Mouse (Mus musculus) v-Abl transformed pro-B cells (cell line): Measurements from ENCODE around the gene Zmiz1.

Source experiments
- in situ Hi-C, 2 experiments: fragments of 400-800 bp; cut with MboI; formaldehyde crosslinking; loops; one replicate each; pipeline ENCODE4 v1.15.1; 2025; ENCODE audit not compliant: unreplicated experiment in 2 of 2

Gene Zmiz1

GRCm38 (mm10) chr14:25468891-25469529 lies 10.0 kb downstream of the Zmiz1 start:
- in situ Hi-C loops: loop anchor here in 1 of 2 experiments (25.0 kb wide), 1 partner anchor 982 kb away; the partner anchor contains the start of genes Polr3a and Rps24

GRCm38 (mm10) chr14:25470224-25470805 lies 11.3 kb downstream of the Zmiz1 start:
- in situ Hi-C loops: loop anchor here (5.0 to 25.0 kb wide), 6 partner anchors 37 to 983 kb away; partner anchors contain the start of genes Polr3a (in 1 of the 2) and Rps24 (in 1 of the 2)

- in situ Hi-C loops: loop anchor here (5.0 to 25.0 kb wide), 6 partner anchors 36 to 984 kb away; partner anchors contain the start of genes Polr3a (in 1 of the 2) and Rps24 (in 1 of the 2)
Measured at GRCm38 (mm10) chr14:25471035-25471434, 12.1 kb downstream of the Zmiz1 start.

- in situ Hi-C loops: loop anchor here (5.0 to 25.0 kb wide), 6 partner anchors 35 to 985 kb away; partner anchors contain the start of genes Polr3a (in 1 of the 2) and Rps24 (in 1 of the 2)
Measured at GRCm38 (mm10) chr14:25472096-25472861, 13.3 kb downstream of the Zmiz1 start.

GRCm38 (mm10) chr14:25472981-25473649 lies 14.1 kb downstream of the Zmiz1 start:
- in situ Hi-C loops: loop anchor here (5.0 to 25.0 kb wide), 6 partner anchors 34 to 986 kb away; partner anchors contain the start of genes Polr3a (in 1 of the 2) and Rps24 (in 1 of the 2)

- in situ Hi-C loops: loop anchor here (5.0 to 25.0 kb wide), 6 partner anchors 33 to 987 kb away; partner anchors contain the start of genes Polr3a (in 1 of the 2) and Rps24 (in 1 of the 2)
Measured at GRCm38 (mm10) chr14:25474017-25474416, 15.0 kb downstream of the Zmiz1 start.

- in situ Hi-C loops: loop anchor here (5.0 to 25.0 kb wide), 6 partner anchors 33 to 987 kb away; partner anchors contain the start of genes Polr3a (in 1 of the 2) and Rps24 (in 1 of the 2)
Measured at GRCm38 (mm10) chr14:25474732-25475131, 15.7 kb downstream of the Zmiz1 start.

- in situ Hi-C loops: loop anchor here in 1 of 2 experiments (10.0 kb wide), 1 partner anchor 981 kb away; no protein-coding TSS in a partner anchor
Measured at GRCm38 (mm10) chr14:25476048-25476447, 17.1 kb downstream of the Zmiz1 start.

GRCm38 (mm10) chr14:25476453-25476852 lies 17.5 kb downstream of the Zmiz1 start:
- in situ Hi-C loops: loop anchor here in 1 of 2 experiments (10.0 kb wide), 1 partner anchor 982 kb away; no protein-coding TSS in a partner anchor

- in situ Hi-C loops: loop anchor here in 1 of 2 experiments (10.0 kb wide), 1 partner anchor 982 kb away; no protein-coding TSS in a partner anchor
Measured at GRCm38 (mm10) chr14:25477268-25477667, 18.3 kb downstream of the Zmiz1 start.

- in situ Hi-C loops: loop anchor here in 1 of 2 experiments (10.0 kb wide), 1 partner anchor 983 kb away; no protein-coding TSS in a partner anchor
Measured at GRCm38 (mm10) chr14:25478257-25478656, 19.3 kb downstream of the Zmiz1 start.

GRCm38 (mm10) chr14:25478755-25479154 lies 19.8 kb downstream of the Zmiz1 start:
- in situ Hi-C loops: loop anchor here in 1 of 2 experiments (10.0 kb wide), 1 partner anchor 984 kb away; no protein-coding TSS in a partner anchor

GRCm38 (mm10) chr14:25479841-25480252 lies 20.9 kb downstream of the Zmiz1 start:
- in situ Hi-C loops: loop anchor here in 1 of 2 experiments (10.0 kb wide), 1 partner anchor 985 kb away; no protein-coding TSS in a partner anchor

GRCm38 (mm10) chr14:25480443-25480842 lies 21.5 kb downstream of the Zmiz1 start:
- in situ Hi-C loops: no loop called here

- in situ Hi-C loops: no loop called here
Measured at GRCm38 (mm10) chr14:25480916-25481666, 22.1 kb downstream of the Zmiz1 start.

GRCm38 (mm10) chr14:25481667-25482331 lies 22.8 kb downstream of the Zmiz1 start:
- in situ Hi-C loops: no loop called here

GRCm38 (mm10) chr14:25482404-25482803 lies 23.4 kb downstream of the Zmiz1 start:
- in situ Hi-C loops: no loop called here

GRCm38 (mm10) chr14:25483285-25483684 lies 24.3 kb downstream of the Zmiz1 start:
- in situ Hi-C loops: no loop called here
